Mouse (Mus musculus) midbrain, embryonic 14.5 days (tissue): ENCODE measurements at regions not wholly inside any gene's neighbourhood (a gene's known extent, or its start where the extent isn't known, plus 50 kb on each side); places are given as distances from the start of the nearest gene placed in this dataset.
A peak's percentile ranks its signal among the peaks of the same experiment; 100 is the strongest.

ENCODE experiments used
- ATAC-seq: fragments of 200-750 bp; cut with Nextera tagmentation; 2 replicates; pipeline ENCODE4 v1.8.0; 2017; ENCODE audit warnings: moderate number of reproducible peaks, moderate library complexity; ENCODE audit not compliant: low FRiP score, low TSS enrichment
- DNase-seq: peaks from one replicate; pipeline ENCODE4 v3.0.0-alpha.2; 2015
- H3K27ac ChIP-seq: fragments of 300-500 bp; sonication (generic); replicated peaks from 2 replicates; pipeline ENCODE4 v1.5.1; 2014; ENCODE audit warnings: mild to moderate bottlenecking, low read depth, low read length, moderate library complexity
- H3K27me3 ChIP-seq: fragments of 300-500 bp; sonication (generic); 2 replicates; pipeline ENCODE4 v1.6.1; 2014; ENCODE audit warnings: low read length, control low read depth, mixed read lengths; ENCODE audit not compliant: control insufficient read depth, insufficient read depth
- H3K36me3 ChIP-seq: fragments of 300-500 bp; sonication (generic); 2 replicates; pipeline ENCODE4 v1.6.1; 2014; ENCODE audit warnings: low read length, control low read depth; ENCODE audit not compliant: control insufficient read depth, insufficient read depth
- H3K4me1 ChIP-seq: fragments of 300-500 bp; sonication (generic); 2 replicates; pipeline ENCODE4 v1.6.1; 2014; ENCODE audit warnings: mild to moderate bottlenecking, antibody characterized with exemption, low read length, control low read depth; ENCODE audit not compliant: control insufficient read depth, insufficient read depth
- H3K4me2 ChIP-seq: fragments of 300-500 bp; sonication (generic); 2 replicates; pipeline ENCODE4 v1.6.1; 2014; ENCODE audit warnings: mild to moderate bottlenecking, low read length, moderate library complexity
- H3K4me3 ChIP-seq: fragments of 300-500 bp; sonication (generic); replicated peaks from 2 replicates; pipeline ENCODE4 v1.5.1; 2014; ENCODE audit warnings: low read depth, low read length
- H3K9ac ChIP-seq: fragments of 300-500 bp; sonication (generic); replicated peaks from 2 replicates; pipeline ENCODE4 v1.6.1; 2014; ENCODE audit warnings: mild to moderate bottlenecking, low read length, moderate library complexity
- H3K9me3 ChIP-seq: fragments of 300-500 bp; sonication (generic); 2 replicates; pipeline ENCODE4 v1.6.1; 2016; ENCODE audit warnings: low read length, control low read depth, mixed read lengths; ENCODE audit not compliant: control insufficient read depth
- WGBS: fragments of 180-500 bp; shearing (Covaris S2); extraction: QIAGEN DNeasy Blood & Tissue Kit; methylation state at CpG from one replicate; pipeline ENCODE4 v1.1.7; 2014; 5-methylcytosine and 5-hydroxymethylcytosine counted together

DNA sequence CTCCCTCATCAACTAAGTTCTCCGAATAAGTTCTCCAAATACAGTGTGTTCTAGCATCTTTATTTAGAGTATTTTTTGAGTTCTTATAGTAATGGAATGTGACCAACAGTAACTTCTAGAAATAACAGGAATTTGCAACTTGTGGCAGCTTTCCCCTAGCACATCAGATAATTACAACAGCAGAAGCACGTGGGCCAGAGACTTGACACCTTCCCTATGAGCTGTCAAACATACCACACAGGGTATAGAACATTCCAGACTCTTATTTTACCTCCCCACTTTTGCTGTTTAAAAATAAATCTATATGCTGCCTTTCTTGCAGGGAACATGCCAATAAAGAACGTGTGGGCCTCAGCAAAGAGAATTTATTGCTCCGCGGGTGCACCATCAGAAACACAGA, 77.4 kb upstream of the Commd8 start:
- no peak overlapping the region for H3K4me3 ChIP-seq
- 95% methylated on average over 5 of the region's 5 CpGs for WGBS
- H3K4me1 ChIP-seq: no peaks in the 10 kb centered on the region
- H3K9me3 ChIP-seq: no peaks in the 10 kb centered on the region
- H3K27me3 ChIP-seq: no peaks in the 10 kb centered on the region
- no peak overlapping the region for H3K27ac ChIP-seq
- no peak overlapping the region for H3K9ac ChIP-seq
- no peak overlapping the region for H3K4me2 ChIP-seq
- DNase-seq (no peak), ATAC-seq (no peak)
- H3K36me3 ChIP-seq: no peaks in the 10 kb centered on the region

DNA sequence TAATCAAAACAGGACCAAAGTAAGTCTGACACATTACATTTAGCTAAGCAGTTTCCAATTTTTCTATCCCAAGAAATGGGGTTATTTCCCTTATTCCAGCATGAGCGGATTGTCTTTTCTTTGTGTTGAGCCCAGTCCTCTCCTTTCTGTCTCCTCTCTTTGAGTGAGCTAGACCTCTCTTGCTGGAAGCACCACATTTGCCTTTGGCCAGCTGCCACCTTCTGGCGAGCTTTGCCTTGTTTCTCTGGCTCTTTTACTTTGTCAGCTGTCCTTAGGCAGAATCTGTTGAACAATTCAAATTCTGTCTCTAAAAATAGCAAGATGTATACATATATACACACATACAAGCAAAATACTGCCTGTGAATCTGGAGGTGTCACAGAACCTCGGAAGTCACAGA, 76.1 kb upstream of the Commd8 start:
- Histone ChIP-seq H3K4me2 (no peak overlapping the region), H3K36me3 (no peaks in the 10 kb centered on the region), H3K27me3 (no peaks in the 10 kb centered on the region), H3K9me3 (no peaks in the 10 kb centered on the region), H3K9ac (no peak overlapping the region), H3K4me1 (no peaks in the 10 kb centered on the region), H3K27ac (no peak overlapping the region), H3K4me3 (no peak overlapping the region)
- ATAC-seq: no peak
- DNase-seq: peak; percentile 67
- 82% methylated on average over 3 of the region's 3 CpGs for WGBS

- Histone ChIP-seq H3K4me2 (no peak overlapping the region), H3K27ac (no peak overlapping the region), H3K27me3 (no peaks in the 10 kb centered on the region), H3K9ac (no peak overlapping the region), H3K36me3 (no peaks in the 10 kb centered on the region), H3K4me1 (no peaks in the 10 kb centered on the region), H3K9me3 (no peaks in the 10 kb centered on the region), H3K4me3 (no peak overlapping the region)
- 91% methylated on average over 3 of the region's 3 CpGs for WGBS
- DNase-seq (no peak), ATAC-seq (no peak)
These were observed 75.0 kb upstream of the Commd8 start for GRCm38 (mm10) chr5:72242981-72243380.

DNA sequence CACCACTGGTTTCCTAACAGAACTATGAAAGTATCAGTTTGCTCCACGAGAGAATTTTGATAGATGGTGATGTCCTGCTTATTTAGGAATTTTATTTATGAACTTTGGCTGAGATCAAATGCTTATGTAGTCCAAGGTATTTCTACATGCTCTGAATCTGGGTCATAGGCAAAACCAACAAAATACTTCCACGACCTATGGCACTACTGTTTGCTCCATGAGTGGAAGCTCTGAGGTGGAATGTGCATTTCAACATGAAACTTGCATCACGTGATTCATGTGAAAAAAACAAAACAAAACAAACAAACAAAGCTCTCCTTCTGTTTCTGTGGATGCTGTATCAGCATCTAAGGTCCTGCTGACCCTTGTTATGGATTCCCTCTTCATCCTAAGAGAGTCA, 73.5 kb upstream of the Commd8 start:
- no peak overlapping the region for H3K4me2 ChIP-seq
- no peak overlapping the region for H3K27ac ChIP-seq
- no peak for DNase-seq
- no peaks in the 10 kb centered on the region for H3K4me1 ChIP-seq
- no peak overlapping the region for H3K4me3 ChIP-seq
- H3K9me3 ChIP-seq: no peaks in the 10 kb centered on the region
- WGBS: 94% methylated on average over 3 of the region's 3 CpGs
- no peaks in the 10 kb centered on the region for H3K27me3 ChIP-seq
- ATAC-seq: no peak
- no peaks in the 10 kb centered on the region for H3K36me3 ChIP-seq
- H3K9ac ChIP-seq: no peak overlapping the region

DNA sequence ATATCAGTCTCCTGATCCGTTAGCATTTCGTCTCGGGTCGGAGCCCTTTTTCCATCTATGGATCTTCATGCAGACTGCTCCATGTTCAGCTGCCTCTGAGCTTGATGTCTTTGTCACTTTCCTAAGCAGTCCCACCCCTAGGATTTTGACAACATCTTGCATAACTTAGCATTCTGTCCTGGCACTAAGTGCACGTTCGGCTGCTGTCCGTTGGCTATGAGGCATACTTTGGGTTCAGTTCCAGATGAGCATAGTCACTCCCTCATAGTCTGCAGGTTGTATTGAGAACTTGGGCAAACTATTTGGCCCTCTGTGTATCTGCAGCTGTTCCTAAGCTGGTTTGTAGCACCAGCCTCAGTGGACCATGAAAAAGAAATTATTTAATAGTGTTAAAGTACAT, 72.3 kb upstream of the Commd8 start:
- WGBS: 88% methylated on average over 7 of the region's 7 CpGs
- no peak for DNase-seq

DNA sequence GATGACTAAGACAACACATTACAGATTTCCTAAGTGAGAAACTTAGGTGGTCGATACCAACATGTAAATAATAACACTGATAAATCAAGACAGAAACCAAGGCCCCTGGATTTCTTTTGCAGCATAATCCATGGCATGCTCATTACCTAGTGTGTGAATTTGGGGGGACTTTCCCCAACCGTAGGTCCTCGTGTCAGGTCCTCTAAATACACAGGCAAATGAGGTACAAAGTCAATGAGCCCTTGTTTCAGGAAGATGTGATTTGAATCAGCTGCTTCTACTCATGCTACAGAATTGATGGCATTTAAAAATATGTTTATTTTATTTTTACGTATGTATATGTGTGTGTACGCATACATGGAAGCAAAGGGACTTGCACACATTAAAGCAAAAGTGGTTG, 59.0 kb upstream of the Commd8 start:
- ATAC-seq: no peak
- H3K27me3 ChIP-seq: no peaks in the 10 kb centered on the region
- no peak overlapping the region for H3K4me2 ChIP-seq
- H3K4me1 ChIP-seq: no peaks in the 10 kb centered on the region
- H3K36me3 ChIP-seq: no peaks in the 10 kb centered on the region
- H3K9ac ChIP-seq: no peak overlapping the region
- WGBS: 93% methylated on average over 5 of the region's 5 CpGs
- no peaks in the 10 kb centered on the region for H3K9me3 ChIP-seq
- no peak overlapping the region for H3K27ac ChIP-seq
- H3K4me3 ChIP-seq: no peak overlapping the region
- DNase-seq: no peak

More for the DNA sequence above, 72.3 kb upstream of the Commd8 start:
- ATAC-seq: no peak
- Histone ChIP-seq H3K9ac (no peak overlapping the region), H3K27me3 (no peaks in the 10 kb centered on the region), H3K27ac (no peak overlapping the region), H3K4me2 (no peak overlapping the region), H3K4me1 (no peaks in the 10 kb centered on the region), H3K9me3 (no peaks in the 10 kb centered on the region), H3K4me3 (no peak overlapping the region), H3K36me3 (no peaks in the 10 kb centered on the region)

GRCm38 (mm10) chr5:72225576-72226298, 57.7 kb upstream of the Commd8 start:
- Histone ChIP-seq H3K4me1 (no peaks in the 10 kb centered on the region), H3K9me3 (no peaks in the 10 kb centered on the region), H3K4me2 (no peak overlapping the region), H3K4me3 (no peak overlapping the region), H3K9ac (no peak overlapping the region), H3K36me3 (no peaks in the 10 kb centered on the region), H3K27me3 (no peaks in the 10 kb centered on the region), H3K27ac (no peak overlapping the region)
- DNase-seq (no peak), ATAC-seq (no peak)
- 70% methylated on average over 13 of the region's 13 CpGs for WGBS

DNA sequence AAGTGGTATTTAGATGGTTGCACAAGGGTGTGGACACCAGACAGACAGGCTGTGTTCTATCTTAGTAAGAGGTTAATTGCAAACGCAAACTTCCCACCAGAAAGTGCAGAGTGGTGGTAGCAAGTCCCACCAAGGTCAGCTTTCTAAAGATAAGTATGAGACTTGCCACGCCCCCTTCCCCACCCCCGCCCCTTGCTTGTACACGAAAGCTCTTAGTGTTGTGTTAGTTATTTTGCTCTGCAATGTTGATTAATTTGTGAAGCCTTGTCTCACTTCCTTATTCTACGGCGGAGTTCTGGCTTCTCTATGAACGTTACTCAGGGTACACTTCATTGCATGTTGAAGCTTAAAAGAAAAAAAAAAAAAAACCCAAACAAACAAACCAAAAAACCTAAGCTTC, 57.1 kb upstream of the Commd8 start:
- no peak for ATAC-seq
- Histone ChIP-seq H3K4me3 (no peak overlapping the region), H3K9ac (no peak overlapping the region), H3K27ac (no peak overlapping the region), H3K27me3 (no peaks in the 10 kb centered on the region), H3K4me1 (no peaks in the 10 kb centered on the region), H3K4me2 (no peak overlapping the region), H3K9me3 (no peaks in the 10 kb centered on the region), H3K36me3 (no peaks in the 10 kb centered on the region)
- no peak for DNase-seq
- WGBS: 75% methylated on average over 7 of the region's 7 CpGs

DNA sequence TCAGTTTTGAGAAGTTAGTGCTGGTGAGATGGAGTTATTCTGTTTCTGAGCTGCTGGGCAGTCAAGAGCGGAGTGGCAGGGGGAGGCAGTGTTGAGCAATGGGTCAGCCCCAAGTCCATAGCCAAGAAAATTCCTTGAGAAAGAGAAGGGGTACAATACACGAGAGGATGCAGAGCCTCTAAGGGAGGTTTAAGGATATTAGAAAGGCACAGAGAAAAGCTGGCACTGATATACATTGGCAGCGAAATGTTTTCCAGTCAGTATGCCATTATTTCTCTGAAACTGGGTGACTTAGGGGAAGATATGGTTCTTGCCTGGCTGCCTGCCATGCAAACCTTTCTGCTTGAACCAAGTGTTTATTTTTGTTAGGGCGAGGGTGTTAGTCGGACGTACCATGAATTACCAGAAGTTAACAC, 56.6 kb upstream of the Commd8 start:
- H3K9me3 ChIP-seq: no peaks in the 10 kb centered on the region
- no peak overlapping the region for H3K4me3 ChIP-seq
- 76% methylated on average over 6 of the region's 6 CpGs for WGBS
- H3K36me3 ChIP-seq: no peaks in the 10 kb centered on the region
- no peak overlapping the region for H3K4me2 ChIP-seq
- H3K27ac ChIP-seq: no peak overlapping the region
- H3K4me1 ChIP-seq: no peaks in the 10 kb centered on the region
- DNase-seq: no peak
- ATAC-seq: no peak
- no peaks in the 10 kb centered on the region for H3K27me3 ChIP-seq
- H3K9ac ChIP-seq: no peak overlapping the region
